15 mouse cellular contexts compared by ENCODE assay signal in genomic region chr12:85640852-85641563, GRCm38 (mm10). TPM values are rescaled to one million over a fixed set of nuclear protein-coding genes. Genes with fewer than 3 reads are reported as not detected.
A peak's percentile ranks its signal among the peaks of the same experiment; 100 is the strongest.
DNase-seq lines count a peak whose midpoint lies in the region; ATAC-seq and TF ChIP-seq lines count a peak whose summit lies in the region.
"Had no signal": no experiment of that assay in that cellular context is flagged by ENCODE, and none has a peak within 500 bp of the region (broad histone marks: within the 10 kb centered on the region; RNA-seq: fewer than 3 reads in every experiment).

No protein-coding gene starts in this region.

- no peak for DNase-seq in hindbrain, postnatal 0 days (ENCODE audit: low spot score)
- DNase-seq in hindbrain, embryonic 14.5 days (ENCODE audit: low spot score): no peak
- DNase-seq in heart, postnatal 0 days (ENCODE audit: low spot score): no peak
- no peak for DNase-seq in left cerebral cortex, postnatal 14 days (ENCODE audit: low spot score in 2 of 2)
- no peak for DNase-seq in right cerebral cortex, postnatal 25 days
- DNase-seq: adrenal gland, postnatal 36 days; cerebellum, adult 2 months; kidney, postnatal 25 days had no signal

- peaks cover 6% of the 10 kb centered on the region; the same call in 1 of the 2 replicates for H3K4me1 ChIP-seq in hindbrain, postnatal 0 days (ENCODE audit: insufficient read depth, low read length)
- H3K4me1 ChIP-seq in hindbrain, embryonic 14.5 days (replicated peaks; ENCODE audit: control insufficient read depth, insufficient read depth, low read length): peaks cover 5% of the 10 kb centered on the region; the same call in 1 of the 2 replicates
- H3K4me1 ChIP-seq in heart, postnatal 0 days (ENCODE audit: control insufficient read depth, insufficient read depth): peaks cover 19% of the 10 kb centered on the region
- peaks cover 37% of the 10 kb centered on the region for H3K4me1 ChIP-seq in olfactory bulb, adult 2 months (ENCODE audit: control insufficient read depth, insufficient read depth, low read length)

- intact Hi-C loops in left cerebral cortex, postnatal 14 days (cut with DNase I): no loop called here

- TF ChIP-seq CTCF in hindbrain, postnatal 0 days (IDR thresholded peaks at IDR 0.05; ENCODE audit: low read depth): no peak
- TF ChIP-seq CTCF in heart, postnatal 0 days (IDR thresholded peaks at IDR 0.05; ENCODE audit: low read depth): no peak
- TF ChIP-seq CTCF in olfactory bulb, adult 2 months (IDR thresholded peaks at IDR 0.05; ENCODE audit: insufficient read depth, low read depth, low read length): no peak

- H3K9me3 ChIP-seq in hindbrain, postnatal 0 days (ENCODE audit: low read length): no peaks in the 10 kb centered on the region
- no peaks in the 10 kb centered on the region for H3K9me3 ChIP-seq in hindbrain, embryonic 14.5 days (ENCODE audit: control insufficient read depth, low read length)
- no peaks in the 10 kb centered on the region for H3K9me3 ChIP-seq in heart, postnatal 0 days (replicated peaks; ENCODE audit: control insufficient read depth, low read length)
- H3K9me3 ChIP-seq: forebrain, embryonic 12.5 days; midbrain, embryonic 13.5 days; neural tube, embryonic 15.5 days had no signal

- no peak overlapping the region for H3K9ac ChIP-seq in hindbrain, postnatal 0 days (replicated peaks; ENCODE audit: low read length)
- no peak overlapping the region for H3K9ac ChIP-seq in hindbrain, embryonic 14.5 days
- no peak overlapping the region for H3K9ac ChIP-seq in heart, postnatal 0 days (replicated peaks; ENCODE audit: low read depth, low read length)
- H3K9ac ChIP-seq: forebrain, embryonic 12.5 days; liver, embryonic 14.5 days; midbrain, embryonic 13.5 days; neural tube, embryonic 15.5 days had no signal

- no peak overlapping the region for H3K4me2 ChIP-seq in hindbrain, postnatal 0 days (ENCODE audit: low read depth, low read length)
- H3K4me2 ChIP-seq in hindbrain, embryonic 14.5 days (replicated peaks): no peak overlapping the region
- H3K4me2 ChIP-seq in heart, postnatal 0 days (ENCODE audit: low read depth, low read length): no peak overlapping the region
- H3K4me2 ChIP-seq: forebrain, embryonic 12.5 days; midbrain, embryonic 13.5 days; neural tube, embryonic 15.5 days had no signal

- no peak for TF ChIP-seq POLR2A in olfactory bulb, adult 2 months (IDR thresholded peaks at IDR 0.05; ENCODE audit: insufficient read depth, low read depth, low read length)

- no peak for TF ChIP-seq EP300 in heart, postnatal 0 days (IDR thresholded peaks at IDR 0.05; ENCODE audit: low read depth)

- peak overlapping the region; percentile 26; the same call in 1 of the 2 replicates for H3K27ac ChIP-seq in hindbrain, postnatal 0 days
- H3K27ac ChIP-seq in hindbrain, embryonic 14.5 days: no peak overlapping the region
- peak overlapping the region; percentile 61 for H3K27ac ChIP-seq in heart, postnatal 0 days (ENCODE audit: low read depth)
- H3K27ac ChIP-seq in olfactory bulb, adult 2 months (ENCODE audit: insufficient read depth, low read depth, low read length): peak overlapping the region; percentile 29; the same call in 1 of the 2 replicates
- H3K27ac ChIP-seq: forebrain, embryonic 12.5 days; liver, embryonic 14.5 days; midbrain, embryonic 13.5 days had no signal

- H3K36me3 ChIP-seq in hindbrain, postnatal 0 days (ENCODE audit: insufficient read depth, low read length): peaks cover 4% of the 10 kb centered on the region; the same call in 1 of the 2 replicates
- peaks cover 21% of the 10 kb centered on the region for H3K36me3 ChIP-seq in hindbrain, embryonic 14.5 days (replicated peaks; ENCODE audit: control insufficient read depth, insufficient read depth)
- H3K36me3 ChIP-seq in heart, postnatal 0 days (replicated peaks; ENCODE audit: control insufficient read depth, insufficient read depth, low read length): peaks cover 15% of the 10 kb centered on the region
- H3K36me3 ChIP-seq: forebrain, embryonic 12.5 days had no signal

- H3K27me3 ChIP-seq in hindbrain, postnatal 0 days (ENCODE audit: insufficient read depth, low read length): no peaks in the 10 kb centered on the region
- no peaks in the 10 kb centered on the region for H3K27me3 ChIP-seq in hindbrain, embryonic 14.5 days (ENCODE audit: control insufficient read depth, insufficient read depth, low read length)
- H3K27me3 ChIP-seq in heart, postnatal 0 days (ENCODE audit: control insufficient read depth, insufficient read depth, low read length): no peaks in the 10 kb centered on the region
- H3K27me3 ChIP-seq: CH12.LX; forebrain, embryonic 12.5 days; midbrain, embryonic 13.5 days; neural tube, embryonic 15.5 days had no signal

- WGBS in hindbrain, postnatal 0 days: 77% methylated on average over 10 of the region's 10 CpGs
- WGBS in hindbrain, embryonic 14.5 days: 82% methylated on average over 10 of the region's 10 CpGs
- 39% methylated on average over 10 of the region's 10 CpGs for WGBS in heart, postnatal 0 days
- 72% methylated on average over 10 of the region's 10 CpGs for WGBS in olfactory bulb, adult 2 months

- H3K4me3 ChIP-seq in hindbrain, postnatal 0 days (ENCODE audit: low read length): no peak overlapping the region
- H3K4me3 ChIP-seq in hindbrain, embryonic 14.5 days (replicated peaks; ENCODE audit: low read length): no peak overlapping the region
- no peak overlapping the region for H3K4me3 ChIP-seq in heart, postnatal 0 days (ENCODE audit: low read depth, low read length)
- H3K4me3 ChIP-seq in olfactory bulb, adult 2 months (ENCODE audit: insufficient read depth, low read depth, low read length): no peak overlapping the region
- H3K4me3 ChIP-seq: forebrain, embryonic 12.5 days; midbrain, embryonic 13.5 days; neural tube, embryonic 15.5 days had no signal

- ATAC-seq in hindbrain, postnatal 0 days: peak; percentile 24; the same call in 1 of the 2 replicates
- no peak for ATAC-seq in hindbrain, embryonic 14.5 days (ENCODE audit: low FRiP score)
- peak; percentile 40 for ATAC-seq in activated CD4-positive, CD25-positive, alpha-beta regulatory T cell, adult 4 months
- peak; percentile 63 for ATAC-seq in heart, postnatal 0 days (ENCODE audit: insufficient read depth, low read depth)
- ATAC-seq: midbrain, embryonic 13.5 days had no signal

RNA-seq across cellular contexts. Expression of gene Jdp2, which starts 42.2 kb away (rescaled TPM):
- total RNA-seq in hindbrain, postnatal 0 days (2014; rRNA removed): 11.2 and 15.4 TPM in 2 replicates
- 0.68 and 0.89 TPM in 2 replicates for polyA plus RNA-seq in hindbrain, postnatal 0 days (2015; fragmentation: Nextera tagmentation; extraction: Ambion mirVana)
- polyA plus RNA-seq in hindbrain, embryonic 14.5 days (2014; fragmentation: Nextera tagmentation; extraction: Ambion mirVana): 0.83 and 1.3 TPM in 2 replicates
- not detected for polyA plus RNA-seq in activated CD4-positive, CD25-positive, alpha-beta regulatory T cell, adult 4 months (2017; shearing (Covaris generic))
- total RNA-seq in heart, postnatal 0 days (2014; rRNA removed; ENCODE audit: low replicate concordance): 17.6 and 17.9 TPM in 2 replicates
- polyA plus RNA-seq in heart, postnatal 0 days (2015; fragmentation: Nextera tagmentation; extraction: Ambion mirVana): 0.44 TPM in 1 of 2 replicates, not detected in the other
- not detected in 2 replicates for polyA plus RNA-seq in olfactory bulb, adult 2 months (2012; ENCODE audit: insufficient read depth, insufficient read length, low replicate concordance, missing spikeins)
- total RNA-seq in left cerebral cortex, postnatal 14 days (2021): 10 to 100 TPM; 45.5 to 68.8 TPM

RNA-seq across cellular contexts. Expression of gene Batf, which starts 45.5 kb away (rescaled TPM):
- total RNA-seq in hindbrain, postnatal 0 days (2014; rRNA removed): 0.54 TPM in 1 of 2 replicates, not detected in the other
- 1.0 and 1.5 TPM in 2 replicates for polyA plus RNA-seq in hindbrain, postnatal 0 days (2015; fragmentation: Nextera tagmentation; extraction: Ambion mirVana)
- polyA plus RNA-seq in hindbrain, embryonic 14.5 days (2014; fragmentation: Nextera tagmentation; extraction: Ambion mirVana): 0.81 and 1.1 TPM in 2 replicates
- 100 to 1,000 TPM; 156 to 205 TPM for polyA plus RNA-seq in activated CD4-positive, CD25-positive, alpha-beta regulatory T cell, adult 4 months (2017; shearing (Covaris generic))
- 1.4 and 3.2 TPM in 2 replicates for total RNA-seq in heart, postnatal 0 days (2014; rRNA removed; ENCODE audit: low replicate concordance)
- polyA plus RNA-seq in heart, postnatal 0 days (2015; fragmentation: Nextera tagmentation; extraction: Ambion mirVana): 2.1 and 2.6 TPM in 2 replicates
- polyA plus RNA-seq in olfactory bulb, adult 2 months (2012; ENCODE audit: insufficient read depth, insufficient read length, low replicate concordance, missing spikeins): not detected in 2 replicates
- total RNA-seq in left cerebral cortex, postnatal 14 days (2021): under 1 TPM in 1 of 2 experiments, not detected in 1; 0.88 TPM

Comparison
In these comparisons a context has a peak if more than half of its experiments do, and no peak if none do; other contexts are left out.
1. RNA of gene Batf, which starts 45.5 kb away (polyA plus RNA-seq): 156 to 205 TPM in activated CD4-positive, CD25-positive, alpha-beta regulatory T cell, adult 4 months; 2.1 to 2.6 TPM in heart, postnatal 0 days, 1.0 to 1.5 TPM in hindbrain, postnatal 0 days, 0.81 to 1.1 TPM in hindbrain, embryonic 14.5 days and not detected in olfactory bulb, adult 2 months; every median in the first group is over 10 times any median in the second.